Mouse (Mus musculus) c-Kit-positive CD71-positive TER-119-positive erythroid progenitor cells, embryonic 14.5 days (primary cell): ENCODE data around the gene Idh2.

Experiments used
- DNase-seq: peaks from one replicate; pipeline ENCODE4 v3.0.0-alpha.2; 2013; ENCODE audit warnings: low spot score

The Idh2 gene

DNA sequence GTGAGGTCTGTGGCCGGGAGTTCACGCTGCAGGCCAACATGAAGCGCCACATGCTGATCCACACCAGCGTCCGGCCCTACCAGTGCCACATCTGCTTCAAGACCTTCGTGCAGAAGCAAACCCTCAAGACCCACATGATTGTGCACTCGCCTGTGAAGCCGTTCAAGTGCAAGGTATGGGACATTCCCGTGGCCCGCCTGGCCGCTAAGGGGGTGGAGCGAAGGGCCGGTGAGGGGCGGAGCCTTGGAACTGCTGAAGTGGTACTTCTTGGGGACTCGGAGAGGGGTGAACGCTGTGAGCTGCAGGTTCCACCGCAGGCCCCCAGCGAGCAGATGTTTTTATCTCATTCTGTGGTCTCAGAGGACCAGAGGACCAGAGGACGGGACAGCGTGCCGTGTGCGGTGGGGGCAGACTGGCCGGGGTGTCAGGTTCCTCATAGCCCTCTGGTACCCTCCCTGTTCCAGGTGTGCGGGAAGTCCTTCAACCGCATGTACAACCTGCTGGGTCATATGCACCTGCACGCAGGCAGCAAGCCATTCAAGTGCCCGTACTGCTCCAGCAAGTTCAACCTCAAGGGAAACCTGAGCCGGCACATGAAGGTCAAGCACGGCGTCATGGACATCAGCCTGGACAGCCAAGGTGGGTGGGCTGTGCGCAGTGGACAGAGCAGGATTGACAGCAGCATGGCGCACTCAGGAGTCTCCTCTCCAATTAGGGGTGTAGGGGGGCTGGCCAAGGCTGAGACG is 29.0 kb downstream of the Idh2 start:
- no peak for DNase-seq

DNA sequence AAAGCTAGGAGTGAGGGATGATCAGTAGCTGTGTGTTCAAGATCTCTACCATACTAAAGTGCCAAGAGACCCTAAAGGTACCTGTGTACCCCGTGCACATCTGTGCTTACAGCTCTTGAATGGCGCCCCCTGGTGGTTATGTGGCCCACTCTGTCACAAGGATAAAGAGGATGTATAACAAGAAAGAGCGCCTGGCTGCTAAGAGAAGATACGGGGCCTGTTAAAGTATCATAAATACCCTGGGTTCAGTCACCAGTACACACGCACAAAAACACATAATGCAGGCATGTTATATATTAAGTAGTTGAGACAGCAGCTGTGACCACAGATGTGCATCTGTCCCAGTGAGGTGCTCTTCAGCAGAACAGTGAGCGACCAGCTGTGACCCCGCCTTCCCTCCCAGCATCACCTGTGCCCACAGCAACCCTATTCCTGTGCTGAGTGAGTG is 30.7 kb downstream of the Idh2 start:
- peak; percentile 79 for DNase-seq

GRCm38 (mm10) chr7:80081586-80082554 is 33.3 kb downstream of the Idh2 start:
- no peak for DNase-seq

GRCm38 (mm10) chr7:80078792-80079301 is 36.3 kb downstream of the Idh2 start:
- no peak for DNase-seq

DNA sequence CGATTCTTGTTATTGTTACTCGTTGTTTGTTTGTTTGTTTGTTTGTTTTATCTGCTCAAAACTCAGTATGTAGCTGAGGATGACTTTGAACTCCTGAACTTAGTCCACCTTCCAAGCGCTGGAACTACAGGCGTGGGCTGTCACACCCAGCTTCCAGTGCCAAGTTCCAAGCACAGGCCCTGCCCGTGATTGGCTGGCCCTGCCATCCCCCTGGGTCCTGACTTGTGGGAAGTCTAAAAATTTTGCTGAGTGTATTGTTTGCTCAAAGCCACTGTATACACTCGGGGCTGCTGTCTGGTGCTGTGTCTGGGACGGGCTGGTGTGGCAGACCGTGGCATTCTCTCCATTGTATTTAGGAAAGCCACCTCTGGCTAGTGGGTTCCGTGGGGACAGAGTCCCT is 37.4 kb downstream of the Idh2 start:
- no peak for DNase-seq

GRCm38 (mm10) chr7:80076961-80077716 is 38.1 kb downstream of the Idh2 start:
- DNase-seq = no peak

DNA sequence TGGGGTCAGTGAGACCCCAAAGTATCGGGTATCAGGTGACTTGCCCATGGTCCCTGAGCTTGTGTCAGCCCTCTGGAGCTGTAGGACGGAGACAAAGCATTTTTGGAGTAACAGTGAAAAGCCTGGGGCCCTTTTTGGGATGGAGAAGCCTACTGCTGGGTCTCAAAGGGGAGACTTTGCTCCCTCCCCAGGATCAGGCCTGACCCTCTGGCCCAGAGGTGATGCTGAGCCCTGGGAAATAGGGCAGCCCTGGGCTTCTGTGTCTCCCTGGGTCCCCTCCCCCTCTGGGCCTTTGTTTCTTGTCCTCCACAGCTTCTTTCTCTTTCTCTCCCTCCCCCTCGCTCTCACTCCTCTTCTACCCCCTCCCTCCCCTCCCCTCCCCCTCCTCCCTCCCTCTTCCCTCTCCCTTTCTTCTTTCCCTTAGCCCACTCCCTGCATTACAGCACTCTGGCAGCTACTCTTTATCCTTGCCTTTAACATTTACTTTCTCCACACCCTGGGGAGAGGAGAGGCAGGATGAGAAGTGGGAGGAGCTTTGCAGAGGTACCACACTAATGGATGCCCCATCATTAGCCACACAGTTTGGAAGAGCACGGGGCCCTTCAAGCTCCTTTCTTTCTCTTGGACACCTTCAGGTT is 39.1 kb downstream of the Idh2 start:
- DNase-seq = no peak

GRCm38 (mm10) chr7:80074921-80075441 is 40.2 kb downstream of the Idh2 start:
- DNase-seq = peak; percentile 69

GRCm38 (mm10) chr7:80073506-80073905 is 41.7 kb downstream of the Idh2 start:
- no peak for DNase-seq

DNA sequence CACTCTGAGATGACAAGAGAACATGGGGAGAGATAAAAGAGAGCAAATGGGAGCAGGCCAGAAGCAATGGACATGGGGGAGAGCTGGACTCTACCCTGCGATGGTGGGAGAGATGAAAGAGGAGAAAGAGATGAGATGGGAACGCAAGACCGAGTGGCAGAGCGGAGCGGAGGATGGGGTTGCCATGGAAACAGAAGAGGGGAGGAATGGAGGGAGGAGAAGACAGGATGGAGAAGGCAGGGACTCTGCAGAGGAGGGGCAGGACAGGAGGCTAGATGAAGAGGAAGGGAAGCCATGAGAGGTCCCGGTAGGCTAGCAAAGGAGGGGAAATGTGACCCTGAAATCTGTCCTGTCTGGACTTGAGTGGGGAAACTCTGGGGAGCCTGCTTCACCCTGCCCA is 42.9 kb downstream of the Idh2 start:
- no peak for DNase-seq

GRCm38 (mm10) chr7:80071209-80071608 is 44.0 kb downstream of the Idh2 start:
- DNase-seq = no peak

GRCm38 (mm10) chr7:80069615-80070327 is 45.4 kb downstream of the Idh2 start:
- DNase-seq = no peak

- DNase-seq = no peak
These were observed 46.9 kb downstream of the Idh2 start for GRCm38 (mm10) chr7:80068341-80068740.

DNA sequence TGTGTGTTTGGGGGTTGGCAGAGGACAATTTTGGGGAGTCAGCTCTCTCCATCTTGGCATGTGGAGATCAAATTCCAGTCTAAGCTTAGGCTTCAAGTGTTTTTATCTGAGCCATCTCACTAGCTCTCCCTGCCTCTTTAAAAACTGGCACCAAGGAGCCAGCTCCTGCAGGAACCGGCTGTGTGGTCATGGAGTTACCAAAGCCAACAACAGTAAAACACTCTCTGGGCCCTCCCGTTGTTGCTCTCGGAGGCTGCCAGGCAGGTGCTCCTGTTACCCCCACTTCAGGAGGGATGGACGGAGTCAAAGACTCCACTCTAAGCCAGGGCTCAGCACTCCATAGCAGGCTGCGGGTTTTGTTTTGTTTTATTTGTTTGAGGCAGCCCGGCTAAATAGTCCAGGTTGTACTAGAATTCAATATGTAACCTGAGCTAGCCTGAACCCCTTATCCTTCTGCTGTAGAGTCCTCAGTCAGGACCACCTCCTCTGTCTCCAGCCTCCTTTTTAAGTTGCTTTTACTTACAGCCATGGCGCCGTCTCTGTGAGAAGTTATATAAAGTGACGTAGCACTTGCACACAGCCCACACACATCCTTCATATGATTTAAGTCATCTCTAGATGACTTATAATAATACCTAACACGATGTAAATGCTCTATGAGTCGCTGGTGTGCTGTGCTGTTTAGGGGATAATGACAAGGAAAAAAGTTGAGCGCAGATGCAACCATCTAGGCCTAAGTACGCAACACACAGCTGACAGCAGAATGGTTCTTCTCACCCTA is 48.3 kb downstream of the Idh2 start:
- DNase-seq = no peak

DNA sequence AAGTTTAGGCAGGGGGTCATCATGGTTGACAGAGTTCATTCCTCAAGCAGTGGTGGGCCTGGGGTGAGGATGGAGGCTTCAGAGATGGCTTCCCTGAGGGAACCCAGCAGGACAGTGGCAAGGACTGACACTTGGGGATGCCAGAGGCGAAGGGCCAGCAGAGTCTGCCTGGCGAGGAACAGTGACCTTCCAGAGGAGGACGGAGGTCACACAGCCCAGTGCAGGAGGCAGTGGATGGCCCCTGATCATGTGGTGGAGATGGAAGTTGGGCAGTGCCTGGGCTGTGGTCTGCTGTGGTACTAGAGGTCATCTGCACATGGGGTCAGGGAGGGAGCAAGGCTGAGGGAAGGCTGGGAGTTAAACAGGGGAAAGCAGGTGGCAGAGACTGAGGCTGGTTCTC is 49.9 kb downstream of the Idh2 start:
- DNase-seq = no peak

DNA sequence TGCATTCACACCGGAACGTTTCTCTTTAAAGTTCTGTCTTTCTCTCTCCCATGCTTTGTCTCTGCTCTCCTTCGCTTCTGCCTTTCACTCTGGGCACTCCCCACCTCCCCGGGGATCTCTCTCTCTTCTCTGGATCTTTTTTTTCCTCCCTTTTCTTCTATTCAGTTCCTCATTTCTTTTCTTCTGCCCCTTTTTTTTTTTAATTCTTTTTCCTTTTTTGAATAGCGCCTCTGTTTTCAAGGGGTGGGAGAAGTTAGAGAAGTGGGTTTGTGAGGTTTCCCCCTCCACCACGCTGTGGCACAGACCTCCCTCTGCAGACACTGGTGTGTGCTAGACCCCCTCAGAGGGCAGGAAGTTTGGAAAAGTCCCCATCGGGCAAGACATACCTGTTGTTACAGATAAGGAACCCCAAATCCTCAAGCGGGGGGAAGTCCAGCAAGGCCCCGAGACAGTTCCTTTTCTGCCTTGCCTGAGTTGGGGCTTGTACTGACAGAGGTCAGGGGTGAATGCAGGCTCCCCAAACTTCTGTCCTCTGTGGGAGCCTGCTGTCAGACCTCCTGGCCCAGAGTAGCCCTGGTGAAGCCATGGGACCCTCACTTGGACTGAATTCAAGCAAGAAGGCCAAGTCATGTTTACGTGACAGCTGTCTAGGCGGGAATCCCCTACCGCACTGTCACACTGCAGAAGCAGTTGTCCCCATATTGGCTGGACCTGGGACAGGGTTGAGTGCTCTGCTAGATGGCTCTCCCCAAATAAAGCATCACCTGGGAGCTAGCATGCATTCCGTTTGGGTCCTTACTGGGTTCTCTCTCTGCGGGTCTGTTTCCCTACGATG is 51.1 kb downstream of the Idh2 start:
- no peak for DNase-seq

DNA sequence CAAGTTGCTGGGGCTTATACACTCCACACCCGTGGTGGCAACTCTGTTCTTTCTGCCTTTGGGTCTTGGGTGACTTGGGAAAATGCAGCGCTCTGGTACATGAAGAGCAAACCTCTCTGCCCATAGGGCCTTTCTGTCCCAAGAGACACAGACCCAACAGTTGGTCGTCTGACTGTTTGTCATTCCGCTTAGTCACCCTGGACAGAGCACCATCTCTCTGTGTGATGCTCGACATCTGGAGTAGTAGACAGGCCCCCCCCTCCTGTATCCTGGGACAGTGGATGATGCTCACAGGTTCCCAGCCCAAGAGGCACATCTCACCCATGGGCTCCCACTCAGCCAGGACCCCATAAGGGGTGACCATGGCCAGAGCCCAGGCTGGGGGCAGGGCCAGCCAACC is 51.9 kb downstream of the Idh2 start:
- DNase-seq = no peak

GRCm38 (mm10) chr7:80062083-80062826 is 52.9 kb downstream of the Idh2 start:
- DNase-seq = no peak
